Mouse (Mus musculus): Measurements from ENCODE around the gene Ago3. TPM values are rescaled to one million over a fixed set of nuclear protein-coding genes. Genes with fewer than 3 reads are reported as not detected.

Ago3 gene
- total RNA-seq (2021), result 1 to 10 TPM; 6.4 to 7.8 TPM
- long read RNA-seq, experiment 1, partial matches to known transcripts, result 0 of 1 reads
- long read RNA-seq, experiment 1, other reads (novel, unspliced or antisense), result 1 of 1 reads
- long read RNA-seq, experiment 2, full-length matches to known transcripts, result 2 of 4 reads
- long read RNA-seq, experiment 2, partial matches to known transcripts, result 0 of 4 reads
- long read RNA-seq, experiment 2, other reads (novel, unspliced or antisense), result 2 of 4 reads

GRCm38 (mm10) chr4:126429347-126430079 is at the start of gene Ago3:
Ago3 (minus strand) TSS chr4:126429556.
- peak; percentile 96 for DNase-seq
- intact Hi-C loops (cut with DNase I; ENCODE audit: low total_unique reads), result no loop called here

GRCm38 (mm10) chr4:126473031-126473430 is 43.7 kb upstream of the Ago3 start:
- no peak for DNase-seq
- intact Hi-C loops (cut with DNase I; ENCODE audit: low total_unique reads), result no loop called here

GRCm38 (mm10) chr4:126469334-126469733 is 40.0 kb upstream of the Ago3 start:
- intact Hi-C loops (cut with DNase I; ENCODE audit: low total_unique reads), result no loop called here
- no peak for DNase-seq

GRCm38 (mm10) chr4:126468925-126469324 is 39.6 kb upstream of the Ago3 start:
- no peak for DNase-seq
- intact Hi-C loops (cut with DNase I; ENCODE audit: low total_unique reads), result no loop called here

- DNase-seq, result peak; percentile 97
- intact Hi-C loops (cut with DNase I; ENCODE audit: low total_unique reads), result no loop called here
Measured at GRCm38 (mm10) chr4:126468285-126468901, 39.0 kb upstream of the Ago3 start, which contains the start of gene Ago1. Ago1 (minus strand) TSS chr4:126468583.

GRCm38 (mm10) chr4:126467721-126468284 is 38.4 kb upstream of the Ago3 start:
- intact Hi-C loops (cut with DNase I; ENCODE audit: low total_unique reads), result no loop called here
- DNase-seq, result peak; percentile 47

GRCm38 (mm10) chr4:126466251-126466750 is 36.9 kb upstream of the Ago3 start:
- intact Hi-C loops (cut with DNase I; ENCODE audit: low total_unique reads), result no loop called here
- no peak for DNase-seq

GRCm38 (mm10) chr4:126465843-126466242 is 36.5 kb upstream of the Ago3 start:
- DNase-seq, result peak; percentile 13

GRCm38 (mm10) chr4:126464892-126465235 is 35.5 kb upstream of the Ago3 start:
- intact Hi-C loops (cut with DNase I; ENCODE audit: low total_unique reads), result no loop called here
- no peak for DNase-seq

More at GRCm38 (mm10) chr4:126465843-126466242, 36.5 kb upstream of the Ago3 start:
- intact Hi-C loops (cut with DNase I; ENCODE audit: low total_unique reads), result no loop called here

- intact Hi-C loops (cut with DNase I; ENCODE audit: low total_unique reads), result no loop called here
- DNase-seq, result no peak
Measured at GRCm38 (mm10) chr4:126464189-126464891, 35.0 kb upstream of the Ago3 start.

GRCm38 (mm10) chr4:126455441-126455840 is 26.1 kb upstream of the Ago3 start:
- no peak for DNase-seq
- intact Hi-C loops (cut with DNase I; ENCODE audit: low total_unique reads), result no loop called here

- DNase-seq, result no peak
- intact Hi-C loops (cut with DNase I; ENCODE audit: low total_unique reads), result no loop called here
Measured at GRCm38 (mm10) chr4:126454547-126455254, 25.3 kb upstream of the Ago3 start.

- DNase-seq, result no peak
- intact Hi-C loops (cut with DNase I; ENCODE audit: low total_unique reads), result no loop called here
Measured at GRCm38 (mm10) chr4:126450268-126450667, 20.9 kb upstream of the Ago3 start.

- intact Hi-C loops (cut with DNase I; ENCODE audit: low total_unique reads), result no loop called here
- DNase-seq, result no peak
Measured at GRCm38 (mm10) chr4:126447126-126447525, 17.8 kb upstream of the Ago3 start.

GRCm38 (mm10) chr4:126444528-126444927 is 15.2 kb upstream of the Ago3 start:
- DNase-seq, result no peak
- intact Hi-C loops (cut with DNase I; ENCODE audit: low total_unique reads), result no loop called here

- intact Hi-C loops (cut with DNase I; ENCODE audit: low total_unique reads), result no loop called here
- DNase-seq, result no peak
Measured at GRCm38 (mm10) chr4:126438261-126438660, 8.9 kb upstream of the Ago3 start.

GRCm38 (mm10) chr4:126436268-126436667 is 6.9 kb upstream of the Ago3 start:
- no peak for DNase-seq
- intact Hi-C loops (cut with DNase I; ENCODE audit: low total_unique reads), result no loop called here

GRCm38 (mm10) chr4:126434094-126434493 is 4.7 kb upstream of the Ago3 start:
- no peak for DNase-seq
- intact Hi-C loops (cut with DNase I; ENCODE audit: low total_unique reads), result no loop called here

GRCm38 (mm10) chr4:126433175-126433574 is 3.8 kb upstream of the Ago3 start:
- no peak for DNase-seq
- intact Hi-C loops (cut with DNase I; ENCODE audit: low total_unique reads), result no loop called here

Measured in gastrocnemius, postnatal 14 days (tissue).